Mouse (Mus musculus) megakaryocyte, adult 5-6 weeks (primary cell): Measurements from ENCODE around the gene Rnf17. TPM values are rescaled to one million over a fixed set of nuclear protein-coding genes. Genes with fewer than 3 reads are reported as not detected.

Source experiments
- ATAC-seq: 2 replicates; pipeline ENCODE4 v1.8.0; 2016; ENCODE audit warnings: mild to moderate bottlenecking, inconsistent platforms; ENCODE audit not compliant: poor library complexity, severe bottlenecking
- total RNA-seq, 2 experiments: library from RNA; stranded (forward) in 1 of 2; stranded (reverse) in 1 of 2; fragments of 153-499, 151-499 nt in 1 of 2; fragments of 221-1000, 200-1000 nt in 1 of 2; gene quantifications; 2 replicates each; pipeline versions ENCODE4 v1.2.3 to v1.2.4; 2015 to 2017

Gene Rnf17
- total RNA-seq, 2 experiments from 2014 or later: 0.65 to 1.5 TPM

DNA sequence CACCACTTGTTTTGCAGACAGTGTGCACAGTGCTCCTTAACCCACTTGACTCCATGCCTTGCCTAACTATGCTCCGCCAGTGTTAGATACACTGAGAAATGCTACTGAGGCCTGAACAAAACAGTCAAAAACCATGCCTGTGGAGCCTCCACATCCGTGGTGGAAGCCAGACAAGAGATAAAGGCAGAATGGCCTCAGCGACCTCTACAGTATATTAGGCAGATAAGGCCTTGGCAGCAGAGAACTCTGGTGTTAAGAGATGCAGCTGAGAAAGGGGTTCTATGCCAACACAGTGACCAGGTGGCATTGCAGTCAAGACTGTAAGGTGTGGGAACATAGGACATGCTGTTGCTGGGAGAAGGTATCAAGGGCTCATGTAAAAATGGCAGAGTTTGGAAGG lies 104.4 kb downstream of the Rnf17 start:
- ATAC-seq: no peak

DNA sequence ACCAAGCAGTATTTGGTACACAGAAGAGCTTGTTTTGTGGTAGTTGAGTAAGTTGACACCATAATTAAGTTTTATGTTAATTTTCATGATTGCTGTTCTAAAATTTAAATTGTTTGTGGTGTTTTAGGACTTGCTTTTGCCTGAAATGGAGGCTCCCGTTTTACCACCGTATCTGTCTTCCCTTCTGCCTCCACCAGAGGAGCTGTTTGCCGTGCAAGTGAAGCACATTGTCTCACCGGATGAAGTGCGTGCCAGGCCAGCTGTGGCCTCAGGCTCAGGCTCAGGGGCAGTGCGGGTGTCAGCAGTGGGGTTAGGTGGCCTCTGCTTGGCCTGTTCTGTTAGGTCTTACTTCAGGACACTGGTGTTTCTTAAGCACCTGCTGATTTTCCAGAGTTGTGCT lies 109.7 kb downstream of the Rnf17 start:
- no peak for ATAC-seq

DNA sequence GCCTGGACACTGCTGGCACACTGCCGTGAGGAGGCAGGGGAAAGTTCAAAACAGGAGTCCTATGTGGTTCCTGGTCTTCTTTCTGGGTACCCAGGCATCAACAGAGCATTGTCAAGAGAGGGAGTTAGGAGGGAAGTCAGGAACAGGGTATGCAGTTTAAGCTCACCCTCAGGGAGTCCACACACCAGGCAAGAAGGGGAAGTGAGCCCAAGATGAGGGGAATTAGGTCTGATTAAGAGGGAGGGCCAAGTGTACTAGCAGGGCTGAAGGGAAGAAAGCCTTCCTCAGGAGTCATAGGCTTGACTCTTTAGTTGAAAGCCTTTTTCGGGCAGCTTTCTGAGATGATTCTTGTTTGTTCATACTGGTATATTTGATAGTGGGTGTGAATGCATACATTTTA lies 112.4 kb downstream of the Rnf17 start:
- peak; percentile 66 for ATAC-seq

DNA sequence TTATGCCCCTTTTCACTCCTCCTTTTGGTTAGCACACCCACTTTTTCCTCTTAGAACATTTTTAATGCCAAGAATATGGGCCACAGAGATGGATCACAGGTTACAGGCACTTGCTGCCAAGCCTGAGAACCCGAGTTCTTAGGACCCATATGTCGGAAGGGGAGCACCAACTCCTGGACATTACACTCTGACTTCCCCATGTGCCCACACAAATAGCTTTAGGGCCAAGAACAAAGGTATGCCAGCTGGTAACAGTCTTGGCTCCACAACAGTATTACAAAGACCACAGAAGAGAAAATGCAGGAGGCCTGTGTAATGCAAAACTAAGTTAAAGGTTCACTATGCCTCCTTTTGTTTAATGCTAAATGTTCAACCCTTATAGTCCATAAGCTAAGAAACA lies 128.4 kb downstream of the Rnf17 start:
- ATAC-seq: no peak

DNA sequence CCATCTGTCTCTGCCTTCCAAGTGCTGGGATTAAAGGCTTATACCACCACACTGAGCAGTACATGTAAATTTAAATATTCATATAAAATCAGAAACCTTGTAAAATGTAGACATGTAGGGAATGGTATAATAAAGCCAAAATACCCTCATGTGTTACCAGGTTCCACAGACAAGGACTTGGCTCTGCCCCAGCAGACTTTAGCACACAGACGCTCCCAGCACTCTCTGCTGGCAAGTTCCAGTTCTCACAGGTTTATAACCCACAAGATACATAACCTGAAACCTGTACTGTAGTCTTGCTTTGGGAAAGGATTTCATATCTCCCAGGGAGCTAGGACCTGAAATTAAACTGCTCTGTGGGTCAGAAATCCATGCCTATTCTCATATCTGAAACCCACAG lies 142.6 kb downstream of the Rnf17 start:
- ATAC-seq: no peak

DNA sequence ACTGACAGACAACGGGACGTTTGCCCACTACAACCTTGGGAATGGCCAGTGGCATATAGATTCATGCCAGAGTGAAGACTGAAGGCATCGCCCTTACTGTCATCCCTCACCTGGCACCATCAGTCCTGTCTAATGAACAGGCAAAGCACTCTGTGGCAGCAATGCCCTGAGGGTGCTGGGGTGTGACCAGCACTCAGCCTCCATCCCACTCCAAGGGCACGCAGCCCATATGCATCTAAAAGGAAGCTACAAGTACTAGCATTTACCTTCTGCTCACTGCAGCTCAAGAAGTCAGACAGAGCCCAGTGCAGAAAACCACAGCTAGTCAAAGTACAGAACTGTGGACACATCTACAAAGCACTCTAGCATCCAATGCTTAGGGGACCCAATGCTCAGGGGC lies 143.1 kb downstream of the Rnf17 start:
- ATAC-seq: no peak

DNA sequence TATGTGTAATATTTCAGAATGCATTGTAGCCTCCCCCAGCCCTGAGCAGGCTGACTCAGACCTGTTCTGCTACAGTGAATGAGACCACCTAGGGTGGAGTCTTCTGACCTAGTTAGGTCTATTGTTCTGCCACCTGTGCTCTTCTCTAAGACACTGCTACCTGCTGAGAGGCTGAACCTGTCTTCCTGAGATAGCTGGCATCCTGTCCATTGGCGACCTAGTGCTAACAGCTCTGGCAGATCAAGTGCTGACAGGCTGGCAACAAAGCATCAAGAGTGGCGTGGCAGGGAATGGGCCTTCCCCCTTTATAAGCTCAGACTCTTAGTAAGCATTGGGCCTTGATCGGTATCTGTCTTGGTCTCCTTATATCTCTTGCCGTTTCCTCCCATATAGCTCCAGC lies 148.6 kb downstream of the Rnf17 start:
- ATAC-seq: no peak

DNA sequence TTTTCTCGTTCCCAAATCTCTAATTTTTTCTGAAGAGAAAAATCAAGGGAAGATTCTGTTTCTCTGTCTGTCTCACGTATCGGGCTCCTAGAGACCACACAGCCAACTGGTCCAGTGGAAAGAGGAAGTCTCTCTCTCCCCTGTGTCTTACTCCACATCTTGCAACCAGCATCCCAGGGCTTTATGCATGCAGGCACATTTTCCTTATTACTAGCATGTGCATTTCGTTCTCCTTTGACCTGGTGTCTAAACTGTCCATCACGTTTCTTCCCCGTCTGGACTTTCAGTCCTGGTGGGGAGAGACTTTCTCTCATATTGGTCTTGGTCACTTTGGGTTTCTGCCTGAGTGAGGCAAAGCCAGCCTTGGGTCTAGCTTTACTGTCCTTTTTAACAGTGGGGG lies 150.5 kb downstream of the Rnf17 start:
- ATAC-seq: 0 out of 2 replicates have a peak, but pooled peaks have one; percentile 52

DNA sequence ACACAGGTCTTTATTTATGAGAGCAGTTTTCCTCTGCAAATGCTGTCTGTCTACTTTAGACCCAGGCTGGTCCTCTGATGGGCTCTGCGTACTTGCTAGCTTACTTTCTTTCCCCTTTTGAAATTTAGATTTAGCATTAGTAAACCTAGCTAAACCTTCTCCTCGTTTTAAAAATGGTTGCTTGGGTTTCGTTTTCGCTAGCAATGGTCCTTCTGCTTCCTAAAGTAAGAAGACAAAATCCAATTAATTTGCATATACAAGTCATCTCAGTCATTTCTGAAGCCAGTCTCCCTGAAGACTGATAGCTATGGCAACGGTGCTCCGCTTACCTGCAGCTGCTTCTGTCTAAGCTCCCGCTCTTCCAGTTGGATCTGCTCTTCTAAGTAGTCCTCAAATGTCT lies 150.9 kb downstream of the Rnf17 start:
- no peak for ATAC-seq

DNA sequence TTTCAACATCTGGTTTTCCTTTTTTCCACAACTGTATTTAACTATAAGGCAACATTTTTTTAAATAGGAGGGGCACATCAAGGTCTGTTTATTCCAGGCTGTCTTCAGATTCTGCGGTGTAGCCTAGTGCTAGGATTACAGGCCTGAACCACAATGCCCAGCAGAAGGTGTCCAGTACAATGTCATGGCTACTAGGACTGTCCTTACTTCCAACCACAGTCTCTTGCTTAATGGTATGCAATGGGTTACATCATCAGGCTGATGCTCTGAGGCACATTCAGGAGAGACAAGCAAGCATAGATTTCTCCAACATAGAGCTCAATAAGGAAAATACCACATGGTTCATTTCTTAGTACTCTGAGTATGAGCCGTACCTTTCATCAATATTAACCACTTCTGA lies 152.3 kb downstream of the Rnf17 start:
- peak; percentile 38; the same call in 1 of the 2 replicates for ATAC-seq

DNA sequence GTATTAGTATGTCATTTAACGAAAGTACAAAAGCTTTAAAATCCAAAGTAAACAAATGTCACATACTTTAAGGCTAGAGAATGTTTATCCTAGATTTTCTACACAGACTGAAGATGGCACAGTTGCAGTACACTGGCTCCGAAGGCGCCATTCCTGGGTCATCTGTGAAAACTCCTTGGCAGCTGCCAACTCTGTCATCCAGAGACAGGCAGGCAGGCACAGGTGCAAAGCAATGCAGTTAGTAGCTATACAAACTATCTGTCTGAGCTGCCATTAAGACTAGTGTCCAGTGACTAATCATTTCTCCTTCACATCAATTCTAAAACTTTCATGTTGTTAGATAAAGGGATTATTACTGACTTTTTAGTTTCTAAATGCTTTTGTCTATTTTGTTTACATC lies 156.8 kb downstream of the Rnf17 start:
- no peak for ATAC-seq

DNA sequence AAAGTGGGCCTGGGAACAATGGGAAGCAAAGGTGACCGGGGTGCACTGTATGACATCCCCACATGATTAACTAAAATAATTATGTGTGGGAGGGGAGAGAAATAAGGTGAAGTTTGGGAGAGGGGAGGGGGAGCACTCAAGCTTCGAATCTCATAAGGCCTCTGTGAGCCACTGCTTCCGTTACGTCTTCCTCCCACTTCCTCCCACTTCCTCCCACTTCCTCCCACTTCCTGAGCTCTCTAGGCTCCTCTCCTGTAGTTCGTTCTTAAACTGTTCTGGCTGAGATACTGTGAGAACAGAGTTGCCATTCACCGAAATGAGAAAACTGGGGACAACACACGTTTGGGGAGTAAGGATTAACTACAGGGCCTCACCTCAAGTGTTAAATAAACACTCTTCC lies 165.1 kb downstream of the Rnf17 start:
- ATAC-seq: no peak

DNA sequence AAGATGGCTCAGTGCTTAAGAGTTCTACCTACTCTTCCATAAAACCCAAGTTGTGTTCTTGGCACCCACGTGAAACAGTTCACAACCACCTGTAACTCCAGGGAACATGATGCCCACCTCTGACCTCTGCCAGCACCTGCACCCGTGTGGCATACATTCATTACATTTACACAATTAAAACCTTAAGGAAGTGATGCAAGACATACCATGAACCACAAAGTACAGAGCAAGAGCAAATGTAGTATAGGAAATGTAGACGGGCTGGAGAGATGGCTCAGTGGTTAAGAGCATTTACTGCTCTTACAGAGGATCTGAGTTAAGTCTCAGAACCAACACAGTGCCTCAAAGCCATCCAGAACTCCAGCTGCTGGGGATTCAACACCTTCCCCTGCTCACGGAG lies 166.7 kb downstream of the Rnf17 start:
- ATAC-seq: 0 out of 2 replicates have a peak, but pooled peaks have one; percentile 18

DNA sequence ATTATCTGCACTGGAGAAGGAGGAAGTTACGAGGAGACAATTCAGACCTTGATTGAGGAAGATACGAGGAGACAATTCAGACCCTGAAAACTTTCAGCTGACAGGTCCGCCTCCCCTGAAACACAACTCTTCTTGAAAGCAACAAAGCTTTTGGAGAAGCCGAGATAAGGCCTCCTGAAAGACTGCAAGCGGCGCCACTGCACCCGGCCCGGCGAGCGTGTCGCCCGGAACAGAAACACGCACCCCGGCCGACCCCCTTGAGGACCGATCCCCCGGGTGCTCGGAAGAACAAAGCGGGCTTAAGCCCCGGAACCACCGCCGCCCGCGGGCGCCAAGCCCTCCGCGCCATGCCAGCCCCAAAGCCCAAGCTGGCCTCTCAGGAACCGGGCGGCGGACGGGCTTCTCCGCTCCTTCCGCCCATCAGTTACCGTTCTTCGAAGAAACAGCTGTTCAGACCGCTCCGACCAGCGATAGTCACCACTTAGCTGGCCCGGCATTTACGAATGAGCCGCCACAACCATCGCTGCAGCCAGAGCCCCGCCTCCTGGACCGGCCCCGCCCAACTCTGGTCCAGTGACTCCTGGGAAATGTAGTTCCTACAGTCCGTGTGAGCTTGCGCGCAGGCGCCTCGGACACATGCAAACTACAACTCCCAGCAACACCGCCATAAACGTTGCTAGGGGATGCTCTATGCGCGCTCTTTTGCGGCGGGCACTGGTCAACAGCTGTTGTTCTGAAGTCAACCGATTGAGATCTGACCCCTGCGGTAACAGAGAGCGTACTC lies 169.1 kb downstream of the Rnf17 start:
- ATAC-seq: peak; percentile 86

DNA sequence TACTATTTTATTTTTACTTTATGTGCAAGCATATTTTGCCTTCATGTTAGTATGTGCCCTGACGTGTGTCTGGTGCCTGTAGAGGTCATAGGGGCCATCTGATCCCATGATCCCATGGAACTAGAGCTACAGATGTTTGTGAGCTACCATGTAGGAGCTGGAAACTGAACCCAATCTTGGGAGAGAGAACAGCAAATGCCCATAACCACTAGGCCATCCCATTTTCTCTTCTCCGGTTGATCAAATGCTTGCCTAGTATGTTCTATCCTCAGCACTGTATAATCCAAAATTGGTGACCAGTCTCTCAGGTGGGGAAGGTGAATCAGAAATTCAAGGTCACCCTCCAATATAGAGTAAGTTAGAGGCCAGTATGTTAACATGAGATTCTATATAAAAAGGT lies 170.2 kb downstream of the Rnf17 start:
- no peak for ATAC-seq

Other genes starting within 250 kb of the Rnf17 start
- not detected in 2 replicates for gene Gzmg, start 243.0 kb upstream of the Rnf17 start, total RNA-seq (2015)
- not detected in 2 replicates for gene Gzmg, start 243.0 kb upstream of the Rnf17 start, total RNA-seq (2017)
- not detected in 2 replicates for gene Gzmn, start 228.0 kb upstream of the Rnf17 start, total RNA-seq (2015)
- not detected in 2 replicates for gene Gzmn, start 228.0 kb upstream of the Rnf17 start, total RNA-seq (2017)
- not detected in 2 replicates for gene Gzmf, start 191.2 kb upstream of the Rnf17 start, total RNA-seq (2015)
- not detected in 2 replicates for gene Gzmf, start 191.2 kb upstream of the Rnf17 start, total RNA-seq (2017)
- gene Gzmc, start 167.9 kb upstream of the Rnf17 start, total RNA-seq (2015): 0.16 TPM in 1 of 2 replicates, not detected in the other
- not detected in 2 replicates for gene Gzmc, start 167.9 kb upstream of the Rnf17 start, total RNA-seq (2017)
- gene Gzmb, start 140.3 kb upstream of the Rnf17 start, total RNA-seq (2015): 1.8 and 2.1 TPM in 2 replicates
- 1.7 and 2.1 TPM in 2 replicates for gene Gzmb, start 140.3 kb upstream of the Rnf17 start, total RNA-seq (2017)
- gene Atp12a, start 37.5 kb upstream of the Rnf17 start, total RNA-seq (2015): not detected in 2 replicates
- not detected in 2 replicates for gene Atp12a, start 37.5 kb upstream of the Rnf17 start, total RNA-seq (2017)
- gene Cenpj, start 172.8 kb downstream of the Rnf17 start, total RNA-seq (2015): 18.6 and 23.3 TPM in 2 replicates
- 15.8 and 24.6 TPM in 2 replicates for gene Cenpj, start 172.8 kb downstream of the Rnf17 start, total RNA-seq (2017)
- gene Parp4, start 173.0 kb downstream of the Rnf17 start, total RNA-seq (2015): 63.0 and 71.7 TPM in 2 replicates
- gene Parp4, start 173.0 kb downstream of the Rnf17 start, total RNA-seq (2017): 11.2 and 14.9 TPM in 2 replicates